Mouse (Mus musculus) heart, embryonic 16.5 days (tissue): ENCODE results near the gene Dip2c. TPM values are rescaled to one million over a fixed set of nuclear protein-coding genes. Genes with fewer than 3 reads are reported as not detected.

Experiments used
- ATAC-seq: fragments of 200-750 bp; cut with Nextera tagmentation; replicated peaks from 2 replicates; pipeline ENCODE4 v1.8.0; 2017; ENCODE audit warnings: moderate number of reproducible peaks; ENCODE audit not compliant: insufficient read depth, low FRiP score; ENCODE audit errors: extremely low read depth
- H3K27ac ChIP-seq: fragments of 300-500 bp; sonication (generic); 2 replicates; pipeline ENCODE4 v1.5.1; 2014; ENCODE audit warnings: mild to moderate bottlenecking, low read length, control low read depth, moderate library complexity
- H3K27me3 ChIP-seq: fragments of 300-500 bp; sonication (generic); 2 replicates; pipeline ENCODE4 v1.6.1; 2014; ENCODE audit warnings: low read length, mixed read lengths; ENCODE audit not compliant: control insufficient read depth, insufficient read depth
- H3K36me3 ChIP-seq: fragments of 300-500 bp; sonication (generic); 2 replicates; pipeline ENCODE4 v1.6.1; 2014; ENCODE audit not compliant: control insufficient read depth, insufficient read depth
- H3K4me1 ChIP-seq: fragments of 300-500 bp; sonication (generic); 2 replicates; pipeline ENCODE4 v1.6.1; 2014; ENCODE audit warnings: low read length, mixed read lengths; ENCODE audit not compliant: control insufficient read depth, insufficient read depth
- H3K4me2 ChIP-seq: fragments of 300-500 bp; sonication (generic); 2 replicates; pipeline ENCODE4 v1.6.1; 2014; ENCODE audit warnings: low read depth, mild to moderate bottlenecking, control low read depth, low read length
- H3K4me3 ChIP-seq: fragments of 300-500 bp; sonication (generic); 2 replicates; pipeline ENCODE4 v1.5.1; 2014; ENCODE audit warnings: mild to moderate bottlenecking, control low read depth, low read length
- H3K9ac ChIP-seq: fragments of 300-500 bp; sonication (generic); 2 replicates; pipeline ENCODE4 v1.6.1; 2014; ENCODE audit warnings: low read length, control low read depth
- H3K9me3 ChIP-seq: fragments of 300-500 bp; sonication (generic); replicated peaks from 2 replicates; pipeline ENCODE4 v1.6.1; 2016; ENCODE audit warnings: low read length; ENCODE audit not compliant: control insufficient read depth
- WGBS: fragments of 180-500 bp; shearing (Covaris S2); extraction: QIAGEN DNeasy Blood & Tissue Kit; methylation state at CpG from one replicate; pipeline ENCODE4 v1.1.7; 2014; 5-methylcytosine and 5-hydroxymethylcytosine counted together
- polyA plus RNA-seq: library from polyadenylated mRNA; unstranded; fragments of >200 nt; fragmentation: Nextera tagmentation; extraction: Ambion mirVana; gene quantifications from 2 replicates; pipeline ENCODE4 v1.2.1, GENCODE M21; 2015

The Dip2c gene
- polyA plus RNA-seq, 1 experiment from 2014 or later = 5.6 TPM

DNA sequence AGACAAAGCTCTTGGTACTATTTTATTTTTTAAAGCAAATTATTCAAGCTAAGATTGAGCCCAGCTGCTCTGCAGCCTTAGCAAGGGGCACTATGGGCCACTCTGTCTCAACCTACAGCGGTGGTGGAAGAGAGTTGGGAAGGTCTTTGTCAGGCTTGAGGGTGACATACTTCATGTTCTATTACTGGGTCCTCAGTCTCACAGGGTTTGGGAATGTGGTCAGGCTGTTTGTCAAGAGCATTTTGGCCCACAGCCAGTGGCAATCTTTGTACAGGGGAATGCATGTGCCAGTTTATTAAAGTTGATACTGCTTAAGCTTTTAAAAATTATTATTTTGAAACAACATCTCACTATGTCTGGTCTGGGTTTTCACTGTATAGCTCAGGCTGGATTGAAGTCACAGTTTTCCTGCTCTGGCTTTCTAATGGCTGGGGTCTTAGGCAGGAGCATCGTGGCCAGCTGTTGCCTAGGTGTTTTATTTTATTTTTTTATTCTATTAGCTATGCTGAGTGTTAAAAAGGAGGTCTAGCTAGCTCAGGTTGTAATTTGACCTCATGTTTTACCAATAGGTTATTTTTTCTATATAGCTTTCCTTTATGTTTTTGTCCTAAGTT is 37.9 kb downstream of the Dip2c start:
- peak; percentile 86 for ATAC-seq
- peak overlapping the region; percentile 20; the same call in 1 of the 2 replicates for H3K4me2 ChIP-seq
- H3K9ac ChIP-seq = no peak overlapping the region
- H3K36me3 ChIP-seq = no peaks in the 10 kb centered on the region
- no peaks in the 10 kb centered on the region for H3K9me3 ChIP-seq
- WGBS = 52% methylated on average over 2 of the region's 2 CpGs
- H3K27me3 ChIP-seq = no peaks in the 10 kb centered on the region
- H3K4me1 ChIP-seq = peaks cover 34% of the 10 kb centered on the region
- no peak overlapping the region for H3K4me3 ChIP-seq
- peak overlapping the region; percentile 86 for H3K27ac ChIP-seq

DNA sequence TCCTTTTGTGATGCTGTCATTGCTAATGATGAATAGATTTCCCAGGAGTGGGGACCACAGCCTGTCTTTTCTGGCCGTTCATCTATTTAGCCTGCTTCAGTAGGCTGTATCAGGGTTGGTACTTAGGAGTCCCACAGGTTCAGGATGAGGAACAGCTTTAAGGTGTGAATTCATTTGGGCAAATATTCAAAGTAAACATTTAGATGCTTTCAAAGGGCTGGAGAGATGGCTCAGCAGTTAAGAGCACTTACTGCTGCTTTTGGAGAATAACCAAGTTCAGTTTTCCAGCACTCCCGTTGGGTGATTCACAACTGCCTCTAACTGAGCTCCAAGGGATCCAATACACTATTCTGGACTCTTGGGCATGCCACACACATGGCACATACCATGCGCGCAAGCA is 38.4 kb downstream of the Dip2c start:
- no peaks in the 10 kb centered on the region for H3K27me3 ChIP-seq
- no peaks in the 10 kb centered on the region for H3K9me3 ChIP-seq
- no peak overlapping the region for H3K9ac ChIP-seq
- no peak for ATAC-seq
- H3K36me3 ChIP-seq = no peaks in the 10 kb centered on the region
- peaks cover 34% of the 10 kb centered on the region for H3K4me1 ChIP-seq
- H3K4me3 ChIP-seq = no peak overlapping the region
- H3K4me2 ChIP-seq = no peak overlapping the region
- peak overlapping the region; percentile 72 for H3K27ac ChIP-seq
- 63% methylated on average over 4 of the region's 4 CpGs for WGBS

DNA sequence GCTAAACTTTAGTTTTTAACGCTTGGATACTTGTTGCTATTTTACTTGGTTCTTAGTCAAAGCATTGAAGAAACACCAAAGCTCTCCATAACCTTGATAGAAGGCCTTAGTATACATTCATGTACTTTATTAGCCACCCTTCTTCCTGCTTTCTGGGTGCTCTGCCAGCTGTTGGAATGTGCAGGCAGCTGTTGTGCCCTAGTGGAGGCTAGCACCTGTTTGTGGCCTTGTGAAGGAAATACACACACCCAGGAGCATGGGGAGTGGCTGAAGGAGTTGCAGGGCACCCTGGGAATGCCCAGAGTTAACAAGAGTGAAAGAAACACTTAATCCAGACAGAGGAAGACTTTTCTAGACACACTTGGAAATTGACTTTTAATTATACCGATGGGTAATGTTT is 43.4 kb downstream of the Dip2c start:
- Histone ChIP-seq H3K9ac (no peak overlapping the region), H3K27me3 (no peaks in the 10 kb centered on the region), H3K4me1 (peaks cover 11% of the 10 kb centered on the region), H3K4me3 (no peak overlapping the region), H3K36me3 (no peaks in the 10 kb centered on the region), H3K9me3 (no peaks in the 10 kb centered on the region), H3K4me2 (no peak overlapping the region), H3K27ac (no peak overlapping the region)
- 75% methylated on average over 2 of the region's 2 CpGs for WGBS
- no peak for ATAC-seq

DNA sequence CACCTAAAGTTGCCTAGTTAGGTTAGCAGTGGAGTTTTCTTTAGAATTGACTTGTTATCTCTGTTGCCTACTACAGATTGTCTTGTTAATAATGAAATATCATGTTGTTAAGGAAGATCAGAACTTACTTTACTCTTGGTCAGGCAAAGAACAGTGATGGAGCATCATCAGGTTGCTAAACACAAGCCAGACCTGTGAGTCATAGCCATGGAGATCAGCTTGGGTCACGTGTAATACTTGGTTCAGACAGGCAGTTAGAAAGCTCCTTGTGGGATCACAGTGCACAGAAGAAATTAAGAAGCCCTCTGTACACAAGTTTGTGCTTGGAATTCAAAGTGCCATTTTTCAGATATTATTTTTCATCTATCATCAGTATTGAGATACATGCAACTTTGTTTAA is 48.9 kb downstream of the Dip2c start:
- H3K4me1 ChIP-seq = peaks cover 12% of the 10 kb centered on the region
- 38% methylated on average over 1 of the region's 1 CpGs for WGBS
- no peak overlapping the region for H3K4me2 ChIP-seq
- no peaks in the 10 kb centered on the region for H3K27me3 ChIP-seq
- no peak for ATAC-seq
- H3K36me3 ChIP-seq = no peaks in the 10 kb centered on the region
- H3K27ac ChIP-seq = no peak overlapping the region
- H3K4me3 ChIP-seq = no peak overlapping the region
- no peak overlapping the region for H3K9ac ChIP-seq
- H3K9me3 ChIP-seq = no peaks in the 10 kb centered on the region

DNA sequence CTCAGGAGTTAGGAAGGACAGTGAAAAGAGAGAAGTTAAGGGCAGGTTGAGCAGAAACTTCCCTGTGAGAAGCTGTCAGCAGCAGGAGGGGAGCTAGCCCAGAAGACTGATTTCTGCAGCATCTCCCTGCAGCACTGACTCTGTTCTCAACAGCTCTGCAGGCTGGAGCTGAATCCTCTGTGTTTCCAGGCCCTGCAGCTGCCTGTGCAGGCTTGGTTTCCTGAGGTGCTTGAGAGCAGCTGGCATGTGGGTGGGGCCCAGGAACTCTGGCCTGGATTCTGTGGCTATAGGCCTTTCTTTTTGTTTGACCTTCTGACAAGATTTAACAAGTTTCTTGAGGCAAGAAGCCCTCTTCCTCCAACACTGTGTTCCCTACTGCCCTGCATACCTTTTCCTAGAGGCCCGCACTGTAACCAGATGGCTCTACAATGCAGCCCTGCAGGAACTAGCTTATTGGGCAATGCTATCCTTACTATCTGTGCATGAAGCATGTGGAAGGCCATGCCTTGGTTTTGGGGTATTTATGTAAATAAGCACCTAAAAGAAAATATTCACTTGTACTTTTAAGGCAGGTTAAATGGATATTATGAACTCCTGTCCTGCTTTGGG is 53.1 kb downstream of the Dip2c start:
- Histone ChIP-seq H3K27me3 (no peaks in the 10 kb centered on the region), H3K9me3 (no peaks in the 10 kb centered on the region), H3K27ac (peak overlapping the region; percentile 69), H3K36me3 (no peaks in the 10 kb centered on the region), H3K4me2 (no peak overlapping the region), H3K4me3 (no peak overlapping the region), H3K4me1 (peaks cover 22% of the 10 kb centered on the region), H3K9ac (peak overlapping the region; percentile 28; the same call in 1 of the 2 replicates)
- WGBS = 56% methylated on average over 1 of the region's 1 CpGs
- 0 out of 2 replicates have a peak, but pooled peaks have one; percentile 63 for ATAC-seq

DNA sequence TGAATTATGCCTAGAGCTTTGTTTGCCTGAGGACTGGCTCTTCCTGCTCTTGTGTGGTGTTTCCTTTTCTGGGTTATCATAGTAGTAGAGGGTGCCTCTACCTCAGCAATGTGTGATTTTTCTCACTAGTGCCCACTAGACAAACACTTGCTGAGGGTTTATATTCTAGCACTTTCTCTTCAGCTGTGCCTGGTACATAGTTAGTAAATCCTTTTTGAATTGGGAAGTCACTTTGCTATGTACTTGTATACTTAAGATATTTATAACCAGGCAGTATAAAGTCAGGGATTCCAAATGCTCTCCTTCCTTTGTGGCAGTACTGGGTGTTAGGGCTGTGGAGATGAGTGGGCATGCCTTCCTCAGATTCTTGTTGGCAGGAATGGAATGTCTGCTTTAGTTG is 56.9 kb downstream of the Dip2c start:
- no peaks in the 10 kb centered on the region for H3K27me3 ChIP-seq
- ATAC-seq = no peak
- H3K4me1 ChIP-seq = peaks cover 20% of the 10 kb centered on the region
- H3K4me2 ChIP-seq = no peak overlapping the region
- no peaks in the 10 kb centered on the region for H3K36me3 ChIP-seq
- no peak overlapping the region for H3K9ac ChIP-seq
- H3K4me3 ChIP-seq = no peak overlapping the region
- H3K9me3 ChIP-seq = no peaks in the 10 kb centered on the region
- H3K27ac ChIP-seq = peak overlapping the region; percentile 40

DNA sequence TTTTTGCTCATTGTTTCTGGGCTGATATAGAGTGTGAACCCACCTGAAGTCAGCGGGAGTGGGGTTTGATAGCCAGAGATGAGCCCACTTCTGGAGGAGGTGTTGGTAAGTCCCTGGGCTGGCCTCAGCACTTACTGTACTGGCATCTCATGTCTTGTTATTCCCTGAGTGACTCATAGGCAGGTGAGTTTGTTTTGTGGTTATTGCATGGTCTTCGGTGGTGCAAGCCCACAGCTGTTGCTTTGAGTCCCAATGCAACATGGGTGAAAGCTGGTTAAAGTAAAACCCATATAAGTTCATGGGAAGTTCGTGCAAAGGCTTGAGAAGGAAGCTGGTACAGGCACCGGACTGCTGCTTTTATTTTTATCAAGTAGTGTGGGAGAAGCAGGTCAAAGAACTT is 64.0 kb downstream of the Dip2c start:
- no peaks in the 10 kb centered on the region for H3K4me1 ChIP-seq
- no peak overlapping the region for H3K9ac ChIP-seq
- H3K4me2 ChIP-seq = no peak overlapping the region
- whole genome bisulfite sequencing = 83% methylated on average over 4 of the region's 4 CpGs
- no peaks in the 10 kb centered on the region for H3K27me3 ChIP-seq
- no peaks in the 10 kb centered on the region for H3K9me3 ChIP-seq
- H3K36me3 ChIP-seq = no peaks in the 10 kb centered on the region
- no peak overlapping the region for H3K4me3 ChIP-seq
- ATAC-seq = no peak
- H3K27ac ChIP-seq = no peak overlapping the region

DNA sequence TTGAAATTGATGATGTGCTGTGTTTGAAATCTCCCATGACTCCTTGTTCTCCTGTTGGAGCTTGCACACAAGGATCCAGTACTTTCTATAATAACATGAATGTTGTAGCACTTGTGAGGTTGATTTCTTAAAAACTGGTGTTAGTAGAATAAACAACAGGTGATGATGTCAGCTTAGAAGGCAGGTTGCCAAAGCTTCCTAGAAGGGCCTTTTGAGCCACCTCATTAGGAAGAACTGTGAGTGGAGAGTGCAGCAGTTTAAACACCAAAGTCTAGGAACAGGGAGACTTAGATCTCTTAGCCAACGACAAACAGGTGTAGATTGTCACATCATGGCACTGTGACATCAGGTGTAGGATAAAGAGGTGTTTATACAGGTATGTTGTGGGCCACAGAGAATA is 66.4 kb downstream of the Dip2c start:
- ATAC-seq = no peak
- H3K9ac ChIP-seq = no peak overlapping the region

DNA sequence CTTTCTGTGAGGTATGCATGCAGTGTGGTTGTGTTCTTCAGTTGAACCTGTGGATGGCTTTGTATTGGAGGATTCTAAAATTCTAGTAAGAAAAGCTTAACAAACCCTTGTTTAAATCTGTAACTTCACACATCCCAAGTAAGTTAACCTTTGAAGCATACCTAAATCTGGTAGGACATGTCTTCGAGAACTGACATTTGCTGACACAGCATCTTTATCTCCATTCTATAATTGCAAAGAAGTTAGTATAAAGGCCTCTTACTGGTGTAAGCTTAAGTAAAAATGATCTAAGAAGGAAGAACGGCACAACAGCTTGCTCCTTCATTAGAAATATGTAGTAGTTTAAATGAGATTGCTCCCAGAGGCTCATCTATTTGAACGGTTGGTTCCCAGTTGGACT is 71.1 kb downstream of the Dip2c start:
- no peak for ATAC-seq

More for the DNA sequence above, 66.4 kb downstream of the Dip2c start:
- Histone ChIP-seq H3K36me3 (no peaks in the 10 kb centered on the region), H3K4me1 (no peaks in the 10 kb centered on the region), H3K9me3 (no peaks in the 10 kb centered on the region), H3K4me2 (no peak overlapping the region), H3K27ac (no peak overlapping the region), H3K27me3 (no peaks in the 10 kb centered on the region), H3K4me3 (no peak overlapping the region)
- WGBS = 86% methylated on average over 1 of the region's 1 CpGs

More for the DNA sequence above, 71.1 kb downstream of the Dip2c start:
- Histone ChIP-seq H3K9me3 (no peaks in the 10 kb centered on the region), H3K36me3 (no peaks in the 10 kb centered on the region), H3K4me3 (no peak overlapping the region), H3K4me1 (peaks cover 25% of the 10 kb centered on the region), H3K4me2 (no peak overlapping the region), H3K27ac (no peak overlapping the region), H3K9ac (no peak overlapping the region), H3K27me3 (no peaks in the 10 kb centered on the region)
- 83% methylated on average over 3 of the region's 3 CpGs for WGBS
